Mouse (Mus musculus) liver, embryonic 14.5 days (tissue): Measurements from ENCODE around the gene Il12rb1. TPM values are rescaled to one million over a fixed set of nuclear protein-coding genes. Genes with fewer than 3 reads are reported as not detected.
A peak's percentile ranks its signal among the peaks of the same experiment; 100 is the strongest.

Experiments
- ATAC-seq: fragments of 200-750 bp; cut with Nextera tagmentation; 2 replicates; pipeline ENCODE4 v1.8.0; 2017; ENCODE audit warnings: moderate number of reproducible peaks, mild to moderate bottlenecking, moderate library complexity; ENCODE audit not compliant: insufficient read depth
- DNase-seq, 3 experiments: peaks; one replicate each; pipeline ENCODE4 v3.0.0-alpha.2; 2012 to 2013; ENCODE audit warnings: low read depth in 3 of 3, low spot score in 3 of 3
- H3K27ac ChIP-seq: fragments of 300-500 bp; sonication (generic); 2 replicates; pipeline ENCODE4 v1.5.1; 2014; ENCODE audit warnings: moderate library complexity, mild to moderate bottlenecking, control low read depth, inconsistent platforms
- H3K27me3 ChIP-seq: fragments of 300-500 bp; sonication (generic); 2 replicates; pipeline ENCODE4 v1.6.1; 2014; ENCODE audit warnings: mild to moderate bottlenecking, low read length, moderate library complexity; ENCODE audit not compliant: control insufficient read depth, insufficient read depth
- H3K36me3 ChIP-seq: fragments of 300-500 bp; sonication (generic); replicated peaks from 2 replicates; pipeline ENCODE4 v1.6.1; 2014; ENCODE audit warnings: low read depth; ENCODE audit not compliant: control insufficient read depth, insufficient read depth
- H3K4me1 ChIP-seq, 2 experiments: fragments of 200-500 bp in 1 of 2; fragments of 300-500 bp in 1 of 2; sonication (generic) in 1 of 2; replicated peaks; 2 replicates each; pipeline ENCODE4 v1.6.1; 2012 to 2014; ENCODE audit warnings: antibody characterized with exemption in 1 of 2, inconsistent platforms in 1 of 2, low read length in 1 of 2; ENCODE audit not compliant: control insufficient read depth in 2 of 2, insufficient read depth in 2 of 2
- H3K4me2 ChIP-seq: fragments of 300-500 bp; sonication (generic); 2 replicates; pipeline ENCODE4 v1.6.1; 2014; ENCODE audit warnings: low read depth, mild to moderate bottlenecking, control low read depth, moderate library complexity
- H3K4me3 ChIP-seq, 2 experiments: fragments of 200-500 bp in 1 of 2; fragments of 300-500 bp in 1 of 2; sonication (generic) in 1 of 2; 2 replicates each; pipeline ENCODE4 v1.5.1; 2012 to 2014; ENCODE audit warnings: low read depth in 2 of 2, low read length in 2 of 2, mild to moderate bottlenecking in 2 of 2, control low read depth in 1 of 2, inconsistent platforms in 1 of 2, moderate library complexity in 1 of 2; ENCODE audit not compliant: insufficient read depth in 1 of 2
- H3K9ac ChIP-seq: fragments of 300-500 bp; sonication (generic); replicated peaks from 2 replicates; pipeline ENCODE4 v1.6.1; 2014; ENCODE audit warnings: mild to moderate bottlenecking, control low read depth, moderate library complexity
- H3K9me3 ChIP-seq: fragments of 300-500 bp; sonication (generic); 2 replicates; pipeline ENCODE4 v1.6.1; 2016; ENCODE audit warnings: low read length, mixed read lengths; ENCODE audit not compliant: control insufficient read depth
- CTCF ChIP-seq: IDR thresholded peaks from 2 replicates; pipeline ENCODE4 v1.5.1; 2016; ENCODE audit warnings: antibody characterized with exemption, low read depth, control low read depth
- EP300 ChIP-seq: IDR thresholded peaks from 2 replicates; pipeline ENCODE4 v1.6.1; 2016; ENCODE audit warnings: antibody characterized with exemption, low read depth
- WGBS: fragments of 180-500 bp; shearing (Covaris S2); extraction: QIAGEN DNeasy Blood & Tissue Kit; methylation state at CpG from one replicate; pipeline ENCODE4 v1.1.7; 2014; ENCODE audit not compliant: insufficient replicate concordance; 5-methylcytosine and 5-hydroxymethylcytosine counted together
- polyA plus RNA-seq, 2 experiments: library from polyadenylated mRNA; depleted of rRNA in 1 of 2; stranded (reverse) in 1 of 2; unstranded in 1 of 2; fragments of >200 nt; fragmentation: Nextera tagmentation in 1 of 2; extraction: Ambion mirVana in 1 of 2; gene quantifications; 2 replicates each; pipeline versions ENCODE4 v1.2.1 to v1.2.3; 2012 to 2014

The Il12rb1 gene
- polyA plus RNA-seq, 2 experiments: 0.11 to 0.18 TPM

GRCm38 (mm10) chr8:70768956-70769355, 39.3 kb upstream of the Il12rb1 start:
- Histone ChIP-seq H3K9me3 (no peaks in the 10 kb centered on the region), H3K4me2 (no peak overlapping the region), H3K4me1 (peaks cover 33 to 40% of the 10 kb centered on the region in 2 experiments), H3K36me3 (no peaks in the 10 kb centered on the region; the same call in 1 of the 2 replicates), H3K27ac (no peak overlapping the region), H3K9ac (no peak overlapping the region), H3K4me3 (no peak overlapping the region), H3K27me3 (no peaks in the 10 kb centered on the region)
- WGBS: 77% methylated on average over 16 of the region's 16 CpGs
- ATAC-seq (no peak), DNase-seq (no peak)
- TF ChIP-seq EP300: no peak
- no peak for TF ChIP-seq CTCF

GRCm38 (mm10) chr8:70769359-70769758, 38.9 kb upstream of the Il12rb1 start:
- Histone ChIP-seq H3K4me3 (no peak overlapping the region), H3K9ac (no peak overlapping the region), H3K9me3 (no peaks in the 10 kb centered on the region), H3K4me1 (peaks cover 29 to 36% of the 10 kb centered on the region in 2 experiments), H3K27ac (no peak overlapping the region), H3K4me2 (0 out of 2 replicates have a peak overlapping the region, but pooled peaks have one; percentile 11), H3K36me3 (no peaks in the 10 kb centered on the region; the same call in 1 of the 2 replicates), H3K27me3 (no peaks in the 10 kb centered on the region)
- TF ChIP-seq EP300: no peak
- peak; percentile 100 for TF ChIP-seq CTCF
- WGBS: 2% methylated on average over 26 of the region's 26 CpGs
- ATAC-seq (peak; percentile 75), DNase-seq (peak; percentile 83 to 91 (median 87))

GRCm38 (mm10) chr8:70769858-70770257, 38.4 kb upstream of the Il12rb1 start:
- DNase-seq (no peak), ATAC-seq (peak; percentile 59)
- Histone ChIP-seq H3K4me1 (peaks cover 24 to 31% of the 10 kb centered on the region in 2 experiments), H3K36me3 (no peaks in the 10 kb centered on the region; the same call in 1 of the 2 replicates), H3K4me3 (no peak overlapping the region), H3K4me2 (peak overlapping the region; percentile 19), H3K9ac (no peak overlapping the region), H3K27ac (no peak overlapping the region), H3K9me3 (no peaks in the 10 kb centered on the region), H3K27me3 (no peaks in the 10 kb centered on the region)
- 23% methylated on average over 12 of the region's 12 CpGs for WGBS
- TF ChIP-seq EP300 (no peak), CTCF (no peak)

- no peaks in the 10 kb centered on the region for H3K27me3 ChIP-seq
- no peaks in the 10 kb centered on the region; the same call in 1 of the 2 replicates for H3K36me3 ChIP-seq
- H3K4me3 ChIP-seq: no peak overlapping the region
- no peak for TF ChIP-seq CTCF
- ATAC-seq (no peak), DNase-seq (no peak)
- WGBS: 84% methylated on average over 13 of the region's 13 CpGs
- peaks cover 18 to 28% of the 10 kb centered on the region in 2 experiments for H3K4me1 ChIP-seq
- H3K4me2 ChIP-seq: no peak overlapping the region
- H3K9me3 ChIP-seq: no peaks in the 10 kb centered on the region
- H3K9ac ChIP-seq: no peak overlapping the region
- H3K27ac ChIP-seq: no peak overlapping the region
These were observed 37.5 kb upstream of the Il12rb1 start for GRCm38 (mm10) chr8:70770748-70771147.

DNA sequence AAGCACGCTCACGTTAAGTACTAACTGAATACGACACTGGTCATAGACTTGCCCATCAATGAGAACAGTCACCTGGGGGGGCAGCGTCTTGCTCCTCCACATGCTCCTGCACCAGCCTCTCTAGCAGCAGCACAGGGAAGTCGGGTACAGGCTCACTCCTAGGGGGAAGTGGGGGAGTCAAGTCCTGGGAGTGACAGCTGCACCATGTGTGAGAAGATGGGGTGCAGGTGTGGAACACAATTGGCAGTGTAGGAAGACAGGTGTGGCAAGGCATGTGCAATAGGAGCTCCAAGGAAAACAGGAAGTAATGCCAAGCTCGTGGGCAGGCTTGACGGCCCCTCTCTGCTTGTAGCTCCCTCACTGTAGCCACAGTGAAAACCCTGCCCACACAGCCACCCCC, 37.0 kb upstream of the Il12rb1 start:
- Histone ChIP-seq H3K27me3 (no peaks in the 10 kb centered on the region), H3K4me1 (peaks cover 16 to 24% of the 10 kb centered on the region in 2 experiments), H3K9me3 (no peaks in the 10 kb centered on the region), H3K27ac (no peak overlapping the region), H3K36me3 (no peaks in the 10 kb centered on the region; the same call in 1 of the 2 replicates), H3K4me3 (no peak overlapping the region), H3K9ac (no peak overlapping the region), H3K4me2 (no peak overlapping the region)
- DNase-seq: no peak
- TF ChIP-seq CTCF (no peak), EP300 (no peak)
- 75% methylated on average over 7 of the region's 7 CpGs for WGBS
- ATAC-seq: no peak
